Mouse (Mus musculus) forebrain, embryonic 13.5 days (tissue): ENCODE measurements around the gene Gm20388. TPM values are rescaled to one million over a fixed set of nuclear protein-coding genes. Genes with fewer than 3 reads are reported as not detected.

ENCODE experiments used
- ATAC-seq: fragments of 200-750 bp; cut with Nextera tagmentation; 2 replicates; pipeline ENCODE4 v1.8.0; 2017
- H3K27ac ChIP-seq: fragments of 300-500 bp; sonication (generic); 2 replicates; pipeline ENCODE4 v1.5.1; 2015; ENCODE audit warnings: inconsistent platforms, mild to moderate bottlenecking, moderate library complexity
- H3K27me3 ChIP-seq: fragments of 300-500 bp; sonication (generic); 2 replicates; pipeline ENCODE4 v1.6.1; 2015; ENCODE audit warnings: mild to moderate bottlenecking, inconsistent platforms
- H3K36me3 ChIP-seq: fragments of 300-500 bp; sonication (generic); 2 replicates; pipeline ENCODE4 v1.6.1; 2015; ENCODE audit warnings: mild to moderate bottlenecking, inconsistent platforms; ENCODE audit not compliant: poor library complexity, severe bottlenecking
- H3K4me1 ChIP-seq: fragments of 300-500 bp; sonication (generic); 2 replicates; pipeline ENCODE4 v1.6.1; 2015; ENCODE audit warnings: inconsistent platforms
- H3K4me2 ChIP-seq: fragments of 300-500 bp; sonication (generic); 2 replicates; pipeline ENCODE4 v1.6.1; 2015; ENCODE audit warnings: inconsistent platforms, mild to moderate bottlenecking, moderate library complexity
- H3K4me3 ChIP-seq: fragments of 300-500 bp; sonication (generic); 2 replicates; pipeline ENCODE4 v1.5.1; 2015; ENCODE audit warnings: mild to moderate bottlenecking, inconsistent platforms
- H3K9ac ChIP-seq: fragments of 300-500 bp; sonication (generic); 2 replicates; pipeline ENCODE4 v1.6.1; 2015; ENCODE audit warnings: mild to moderate bottlenecking, inconsistent platforms
- H3K9me3 ChIP-seq: fragments of 300-500 bp; sonication (generic); replicated peaks from 2 replicates; pipeline ENCODE4 v1.6.1; 2016; ENCODE audit warnings: inconsistent platforms
- WGBS: fragments of 180-500 bp; shearing (Covaris S2); methylation state at CpG from one replicate; pipeline ENCODE4 v1.1.7; 2015; 5-methylcytosine and 5-hydroxymethylcytosine counted together
- polyA plus RNA-seq: library from polyadenylated mRNA; unstranded; fragments of >200 nt; fragmentation: Nextera tagmentation; extraction: Ambion mirVana; gene quantifications from 2 replicates; pipeline ENCODE4 v1.2.1, GENCODE M21; 2015

Gm20388 gene
- polyA plus RNA-seq, 1 experiment from 2014 or later, result 5.6 TPM

DNA sequence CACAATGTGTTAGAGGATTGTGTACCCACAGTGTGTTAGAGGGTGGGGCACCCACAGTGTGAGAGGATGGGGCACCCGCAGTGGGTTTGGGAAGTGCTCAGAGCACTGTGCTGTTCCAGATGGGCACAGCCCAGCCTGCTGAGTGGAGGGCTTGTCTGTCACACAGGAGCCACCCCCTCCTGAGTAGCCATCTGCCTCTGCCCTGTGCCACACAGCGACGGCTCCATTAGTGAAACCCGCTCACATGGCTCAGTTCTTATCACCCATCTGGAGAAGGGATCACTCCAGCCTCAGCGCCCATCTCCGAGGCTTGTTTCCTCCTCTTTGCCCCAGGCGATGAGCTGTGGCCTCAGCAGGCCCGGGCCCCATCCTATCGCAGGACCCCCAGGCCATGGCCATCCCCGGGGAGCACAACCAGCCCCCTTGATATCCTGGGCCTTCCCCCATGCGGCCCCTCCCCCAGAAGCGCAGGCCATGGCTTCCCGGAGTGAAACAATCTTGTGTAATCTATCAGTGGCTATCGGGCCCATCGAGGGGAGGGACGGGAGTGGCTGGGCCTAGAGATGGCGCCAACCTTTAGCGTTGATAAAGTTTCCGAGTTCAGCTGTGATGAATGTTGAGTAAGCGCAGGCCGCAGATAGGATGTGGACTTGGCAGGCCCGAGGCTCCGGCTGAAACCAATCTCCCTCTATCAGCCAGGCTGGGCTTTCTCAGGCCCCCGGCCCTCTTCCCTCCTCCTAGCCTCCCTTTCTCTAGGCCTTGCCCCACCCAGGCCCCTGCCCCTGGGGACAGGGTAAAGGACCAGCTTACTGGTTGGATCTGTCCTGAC, 2385.7 kb downstream of the Gm20388 start:
- Histone ChIP-seq H3K9me3 (no peaks in the 10 kb centered on the region), H3K4me2 (no peak overlapping the region), H3K4me3 (no peak overlapping the region), H3K4me1 (peaks cover 24% of the 10 kb centered on the region), H3K9ac (no peak overlapping the region), H3K27ac (peak overlapping the region; percentile 74), H3K27me3 (no peaks in the 10 kb centered on the region), H3K36me3 (no peaks in the 10 kb centered on the region)
- 50% methylated on average over 24 of the region's 24 CpGs for WGBS
- peak; percentile 71 for ATAC-seq

GRCm38 (mm10) chr8:122299581-122300254, 2389.1 kb downstream of the Gm20388 start:
- ATAC-seq, result no peak
- Histone ChIP-seq H3K4me3 (no peak overlapping the region), H3K36me3 (no peaks in the 10 kb centered on the region), H3K4me1 (peaks cover 22% of the 10 kb centered on the region), H3K27ac (no peak overlapping the region), H3K27me3 (no peaks in the 10 kb centered on the region), H3K9me3 (no peaks in the 10 kb centered on the region), H3K9ac (no peak overlapping the region), H3K4me2 (no peak overlapping the region)
- whole genome bisulfite sequencing, result 67% methylated on average over 16 of the region's 16 CpGs

- 71% methylated on average over 13 of the region's 13 CpGs for WGBS
- no peaks in the 10 kb centered on the region for H3K9me3 ChIP-seq
- no peak overlapping the region for H3K4me3 ChIP-seq
- 0 out of 2 replicates have a peak overlapping the region, but pooled peaks have one; percentile 10 for H3K27ac ChIP-seq
- no peak overlapping the region for H3K9ac ChIP-seq
- H3K4me2 ChIP-seq, result no peak overlapping the region
- H3K4me1 ChIP-seq, result peaks cover 16% of the 10 kb centered on the region
- no peak for ATAC-seq
- H3K36me3 ChIP-seq, result no peaks in the 10 kb centered on the region
- H3K27me3 ChIP-seq, result no peaks in the 10 kb centered on the region
Observed at GRCm38 (mm10) chr8:122301081-122301480, 2390.4 kb downstream of the Gm20388 start.

GRCm38 (mm10) chr8:122301866-122302265, 2391.2 kb downstream of the Gm20388 start:
- 84% methylated on average over 5 of the region's 5 CpGs for WGBS
- Histone ChIP-seq H3K27ac (no peak overlapping the region), H3K9ac (no peak overlapping the region), H3K4me2 (no peak overlapping the region), H3K27me3 (no peaks in the 10 kb centered on the region), H3K9me3 (no peaks in the 10 kb centered on the region), H3K4me1 (peaks cover 12% of the 10 kb centered on the region; the same call in 1 of the 2 replicates), H3K4me3 (no peak overlapping the region), H3K36me3 (no peaks in the 10 kb centered on the region)
- ATAC-seq, result no peak

- Histone ChIP-seq H3K4me3 (no peak overlapping the region), H3K27me3 (no peaks in the 10 kb centered on the region), H3K36me3 (no peaks in the 10 kb centered on the region), H3K9ac (no peak overlapping the region), H3K9me3 (no peaks in the 10 kb centered on the region), H3K4me1 (peaks cover 18% of the 10 kb centered on the region), H3K4me2 (no peak overlapping the region), H3K27ac (no peak overlapping the region)
- 59% methylated on average over 6 of the region's 6 CpGs for WGBS
- ATAC-seq, result no peak
Observed at GRCm38 (mm10) chr8:122303451-122303850, 2392.8 kb downstream of the Gm20388 start.

DNA sequence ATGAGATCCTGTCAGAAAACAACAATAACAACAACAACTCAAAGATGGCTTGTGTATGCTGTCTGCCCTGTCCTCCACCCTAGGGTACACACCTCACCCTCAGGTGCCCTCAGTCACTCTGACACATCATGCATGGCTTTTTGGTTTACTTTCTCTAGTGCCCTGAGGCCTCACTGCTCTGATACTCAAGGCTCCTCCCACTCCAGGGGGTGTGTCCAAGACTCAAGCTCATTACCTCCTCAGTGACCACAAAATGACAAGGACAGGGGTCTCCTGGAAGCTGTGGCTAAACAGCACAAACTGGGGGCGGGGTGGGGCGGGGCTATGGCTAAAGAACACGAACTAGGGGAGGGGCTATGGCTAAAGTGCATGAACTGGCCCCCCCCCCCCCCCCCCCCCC, 2393.4 kb downstream of the Gm20388 start:
- Histone ChIP-seq H3K4me1 (peaks cover 18% of the 10 kb centered on the region), H3K9me3 (no peaks in the 10 kb centered on the region), H3K27ac (no peak overlapping the region), H3K36me3 (no peaks in the 10 kb centered on the region), H3K4me2 (no peak overlapping the region), H3K9ac (no peak overlapping the region), H3K27me3 (no peaks in the 10 kb centered on the region), H3K4me3 (no peak overlapping the region)
- 22% methylated on average over 3 of the region's 3 CpGs for WGBS
- no peak for ATAC-seq

DNA sequence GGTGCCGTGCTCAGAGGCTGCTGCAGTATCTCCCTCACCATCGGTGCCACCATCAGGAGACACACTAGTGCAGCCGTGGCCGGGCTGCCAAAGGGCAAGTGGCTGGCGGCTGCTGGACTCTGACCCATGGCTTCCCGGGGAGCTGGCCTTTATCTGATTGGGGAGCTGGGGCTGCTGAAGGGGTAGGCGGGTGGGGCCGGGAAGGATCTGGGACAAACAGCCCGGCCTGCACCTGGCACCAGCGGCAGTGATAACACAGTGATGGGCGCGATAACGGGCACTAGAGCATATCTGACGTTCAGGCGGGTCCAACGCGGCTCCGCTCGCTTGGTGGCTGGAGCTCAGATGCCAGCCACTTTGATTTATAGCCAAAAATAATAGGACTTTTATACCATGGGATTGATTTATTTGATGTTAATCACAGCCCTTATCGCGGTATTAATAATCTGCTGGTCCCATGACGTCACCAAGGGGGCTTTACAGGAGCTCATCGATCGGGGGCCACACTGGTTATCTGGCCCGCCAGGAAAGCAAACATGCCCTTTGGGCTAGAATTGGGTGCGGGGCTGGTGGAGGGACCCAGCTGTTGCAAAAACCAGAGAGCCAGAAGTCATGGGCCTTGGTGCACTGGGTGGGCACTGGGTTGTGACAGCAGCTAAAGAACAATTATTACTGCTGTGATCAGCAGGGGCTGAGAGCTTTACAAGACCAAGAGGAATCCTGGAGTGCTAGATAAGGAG, 2396.2 kb downstream of the Gm20388 start:
- WGBS, result 78% methylated on average over 26 of the region's 26 CpGs
- Histone ChIP-seq H3K27ac (no peak overlapping the region), H3K36me3 (no peaks in the 10 kb centered on the region), H3K4me1 (peaks cover 18% of the 10 kb centered on the region), H3K27me3 (no peaks in the 10 kb centered on the region), H3K4me2 (no peak overlapping the region), H3K9me3 (no peaks in the 10 kb centered on the region), H3K4me3 (no peak overlapping the region), H3K9ac (no peak overlapping the region; the same call in 1 of the 2 replicates)
- ATAC-seq, result no peak

GRCm38 (mm10) chr8:122307836-122308235, 2397.2 kb downstream of the Gm20388 start:
- Histone ChIP-seq H3K9me3 (no peaks in the 10 kb centered on the region), H3K27ac (peak overlapping the region; percentile 48; the same call in 1 of the 2 replicates), H3K9ac (no peak overlapping the region), H3K4me3 (no peak overlapping the region), H3K4me2 (no peak overlapping the region), H3K27me3 (no peaks in the 10 kb centered on the region), H3K36me3 (no peaks in the 10 kb centered on the region), H3K4me1 (peaks cover 11% of the 10 kb centered on the region)
- WGBS, result 74% methylated on average over 8 of the region's 8 CpGs
- peak; percentile 27; the same call in 1 of the 2 replicates for ATAC-seq

GRCm38 (mm10) chr8:122309272-122309671, 2398.6 kb downstream of the Gm20388 start:
- Histone ChIP-seq H3K27me3 (no peaks in the 10 kb centered on the region), H3K4me2 (no peak overlapping the region), H3K9ac (no peak overlapping the region), H3K4me1 (peaks cover 11% of the 10 kb centered on the region), H3K27ac (no peak overlapping the region), H3K9me3 (no peaks in the 10 kb centered on the region), H3K4me3 (no peak overlapping the region), H3K36me3 (no peaks in the 10 kb centered on the region)
- ATAC-seq, result no peak
- WGBS, result 88% methylated on average over 12 of the region's 12 CpGs

DNA sequence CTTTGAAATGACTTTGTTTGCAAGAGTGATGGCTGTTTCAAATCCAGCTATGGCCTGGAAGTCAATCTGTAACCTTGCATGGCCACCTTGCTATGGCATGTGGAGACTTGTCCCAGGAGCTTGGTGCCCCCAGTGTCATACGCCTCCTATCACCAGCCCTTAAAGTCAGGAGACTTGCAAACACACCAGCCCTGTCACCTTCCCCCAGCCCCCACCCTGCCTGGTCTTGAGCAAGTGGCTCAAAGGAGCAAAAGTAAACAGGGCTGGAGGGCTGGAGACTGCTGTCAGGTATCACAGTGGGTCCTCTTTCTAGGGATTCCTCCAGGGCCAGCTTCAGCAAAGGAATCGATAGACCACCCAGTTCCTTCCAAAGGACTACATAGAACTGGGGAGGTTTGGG, 2400.5 kb downstream of the Gm20388 start:
- no peak for ATAC-seq
- no peak overlapping the region for H3K4me3 ChIP-seq
- H3K27me3 ChIP-seq, result no peaks in the 10 kb centered on the region
- 89% methylated on average over 2 of the region's 2 CpGs for WGBS
- peaks cover 11% of the 10 kb centered on the region for H3K4me1 ChIP-seq
- no peaks in the 10 kb centered on the region for H3K9me3 ChIP-seq
- no peak overlapping the region for H3K27ac ChIP-seq
- no peaks in the 10 kb centered on the region for H3K36me3 ChIP-seq
- H3K9ac ChIP-seq, result no peak overlapping the region
- no peak overlapping the region for H3K4me2 ChIP-seq

DNA sequence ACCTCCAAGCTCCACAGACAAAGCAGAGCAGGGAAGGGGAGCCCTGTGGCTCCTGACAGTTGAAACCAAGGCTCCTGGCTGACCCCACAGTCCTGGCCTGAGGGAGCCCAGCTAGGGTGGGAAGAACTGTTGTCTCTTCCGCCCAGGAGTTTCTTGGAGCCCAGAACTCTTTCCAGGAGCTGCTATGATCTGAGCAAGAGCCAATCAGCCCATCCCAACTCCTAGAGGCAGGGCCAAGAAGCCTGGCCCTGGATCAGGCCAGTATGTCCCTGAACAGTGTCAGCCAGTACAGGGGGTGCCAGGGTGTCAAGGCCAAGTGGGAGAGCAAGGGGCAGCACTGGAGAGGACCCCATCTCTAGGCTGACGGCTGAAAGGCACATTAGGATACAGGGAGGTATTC, 2401.9 kb downstream of the Gm20388 start:
- no peak overlapping the region for H3K9ac ChIP-seq
- H3K36me3 ChIP-seq, result no peaks in the 10 kb centered on the region
- no peak for ATAC-seq
- no peaks in the 10 kb centered on the region for H3K27me3 ChIP-seq
- no peak overlapping the region for H3K27ac ChIP-seq
- H3K9me3 ChIP-seq, result no peaks in the 10 kb centered on the region
- H3K4me2 ChIP-seq, result no peak overlapping the region
- whole genome bisulfite sequencing, result 88% methylated on average over 2 of the region's 2 CpGs
- peaks cover 4% of the 10 kb centered on the region for H3K4me1 ChIP-seq
- H3K4me3 ChIP-seq, result no peak overlapping the region

DNA sequence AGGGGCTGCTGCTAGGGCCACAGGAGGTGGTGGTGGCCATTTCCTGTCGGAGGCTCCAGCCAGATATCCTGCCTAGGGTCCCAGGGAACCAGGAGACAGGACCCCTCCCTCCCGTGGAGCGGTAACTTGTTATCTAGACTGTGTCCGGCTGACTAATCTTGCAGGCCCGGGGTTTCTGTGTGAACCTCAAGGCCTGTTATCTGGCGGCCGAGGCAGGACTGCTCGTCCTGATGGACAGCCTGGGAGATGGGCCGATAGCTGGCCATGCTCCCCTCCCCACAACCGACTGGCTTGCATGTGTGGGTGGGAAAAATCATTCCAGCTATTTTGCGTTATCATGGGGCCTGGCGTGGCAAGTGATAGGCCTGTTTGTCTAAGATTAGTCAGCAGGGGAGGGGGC, 2402.7 kb downstream of the Gm20388 start:
- Histone ChIP-seq H3K27me3 (peaks cover 3% of the 10 kb centered on the region; the same call in 1 of the 2 replicates), H3K27ac (no peak overlapping the region)
- 77% methylated on average over 12 of the region's 12 CpGs for WGBS

More for the DNA sequence above, 2402.7 kb downstream of the Gm20388 start:
- no peak overlapping the region for H3K4me2 ChIP-seq
- no peaks in the 10 kb centered on the region for H3K9me3 ChIP-seq
- H3K4me1 ChIP-seq, result no peaks in the 10 kb centered on the region
- no peak overlapping the region for H3K9ac ChIP-seq
- H3K4me3 ChIP-seq, result no peak overlapping the region
- no peaks in the 10 kb centered on the region for H3K36me3 ChIP-seq
- no peak for ATAC-seq
